Mouse (Mus musculus) mouse embryonic stem cell (cell line): ENCODE measurements around the gene Rnf214.

Experiments
- in situ Hi-C, 2 experiments: fragments of 300-500 bp; cut with MboI; formaldehyde crosslinking; loops; 1 replicate in 1 of 2; 3 replicates in 1 of 2; pipeline ENCODE4 v1.14.3; 2019 to 2020; ENCODE audit warnings: low sequenced_read_pairs in 2 of 2, low pct_unique_long_range_greater_than_20kb in 1 of 2, mixed read lengths in 1 of 2; ENCODE audit not compliant: unreplicated experiment in 1 of 2

The Rnf214 gene

GRCm38 (mm10) chr9:45938952-45939637, 32.4 kb upstream of the Rnf214 start:
- in situ Hi-C loops, result no loop called here

GRCm38 (mm10) chr9:45938088-45938487, 31.4 kb upstream of the Rnf214 start:
- in situ Hi-C loops, result no loop called here

GRCm38 (mm10) chr9:45936883-45937282, 30.2 kb upstream of the Rnf214 start:
- in situ Hi-C loops, result no loop called here

GRCm38 (mm10) chr9:45935628-45936210, 29.0 kb upstream of the Rnf214 start, which contains the start of gene Tagln:
Gene Tagln, minus strand, starts transcription at chr9:45936058.
- in situ Hi-C loops, result no loop called here

GRCm38 (mm10) chr9:45932571-45933415, 26.1 kb upstream of the Rnf214 start:
- in situ Hi-C loops, result no loop called here

GRCm38 (mm10) chr9:45931958-45932357, 25.2 kb upstream of the Rnf214 start:
- in situ Hi-C loops, result no loop called here

GRCm38 (mm10) chr9:45929285-45929684, 22.6 kb upstream of the Rnf214 start:
- in situ Hi-C loops, result no loop called here

- in situ Hi-C loops, result no loop called here
Measured at GRCm38 (mm10) chr9:45919895-45920294, 13.2 kb upstream of the Rnf214 start.

GRCm38 (mm10) chr9:45917041-45917934, 10.6 kb upstream of the Rnf214 start:
- in situ Hi-C loops, result no loop called here

- in situ Hi-C loops, result no loop called here
Measured at GRCm38 (mm10) chr9:45915659-45916058, 8.9 kb upstream of the Rnf214 start.

- in situ Hi-C loops, result no loop called here
Measured at GRCm38 (mm10) chr9:45911673-45912072, 5.0 kb upstream of the Rnf214 start.

GRCm38 (mm10) chr9:45910995-45911394, 4.3 kb upstream of the Rnf214 start:
- in situ Hi-C loops, result no loop called here

- in situ Hi-C loops, result no loop called here
Measured at GRCm38 (mm10) chr9:45907078-45907428, 342 bp upstream of the Rnf214 start.

GRCm38 (mm10) chr9:45905811-45906237, 887 bp downstream of the Rnf214 start:
- in situ Hi-C loops, result no loop called here

GRCm38 (mm10) chr9:45905196-45905595, 1.5 kb downstream of the Rnf214 start:
- in situ Hi-C loops, result no loop called here

- in situ Hi-C loops, result no loop called here
Measured at GRCm38 (mm10) chr9:45893681-45894080, 13.0 kb downstream of the Rnf214 start.

GRCm38 (mm10) chr9:45877928-45878327, 28.8 kb downstream of the Rnf214 start:
- in situ Hi-C loops, result no loop called here

- in situ Hi-C loops, result no loop called here
Measured at GRCm38 (mm10) chr9:45870265-45870664, 36.4 kb downstream of the Rnf214 start.

- in situ Hi-C loops, result no loop called here
Measured at GRCm38 (mm10) chr9:45869181-45869580, 37.5 kb downstream of the Rnf214 start.
